Mouse (Mus musculus): ENCODE measurements around the gene Sdk2.

Sdk2 gene

DNA sequence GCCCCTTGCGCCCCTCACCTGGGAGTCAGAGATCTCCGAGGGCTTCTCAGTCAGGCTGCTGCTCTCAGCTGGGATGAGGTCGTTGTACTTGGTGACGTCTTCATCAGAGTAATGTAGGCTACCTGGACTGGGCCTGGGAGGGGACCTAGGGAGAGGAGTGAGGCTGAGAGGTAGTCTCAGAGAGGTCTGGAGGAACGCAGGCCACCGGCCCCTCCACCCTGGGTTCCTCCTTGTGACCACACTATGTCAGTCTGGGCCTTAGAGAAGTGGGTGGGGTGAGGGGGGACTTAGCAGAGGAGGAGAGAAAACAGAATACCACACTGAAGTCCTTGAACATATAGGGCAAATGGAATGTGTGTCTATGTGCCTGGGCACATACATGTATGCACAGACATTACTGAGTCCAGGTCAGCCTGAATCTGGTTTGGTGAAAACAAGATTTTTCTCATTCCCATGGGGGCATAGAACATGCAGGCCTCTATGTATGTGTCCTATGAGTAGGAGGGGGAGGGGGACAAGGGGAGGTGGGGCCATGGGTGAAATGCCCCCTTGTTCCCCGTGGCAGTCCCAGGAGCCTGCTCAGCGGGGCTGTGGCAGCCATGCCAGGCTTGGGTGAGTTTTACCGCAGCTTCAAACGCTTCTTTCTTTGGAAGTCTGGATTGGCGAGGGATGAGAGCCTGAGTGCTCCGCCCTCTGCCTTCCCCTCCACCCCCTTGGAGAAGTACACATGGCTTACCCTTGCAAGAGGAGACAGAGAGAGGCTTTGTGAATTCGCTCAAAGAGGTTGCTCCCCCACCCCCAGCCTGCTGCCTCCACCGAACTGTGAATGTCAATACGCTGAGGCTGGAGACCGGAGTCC is 275.3 kb downstream of the Sdk2 start:
- ATAC-seq (ENCODE audit: low TSS enrichment): peak; percentile 72; the same call in 1 of the 2 replicates

DNA sequence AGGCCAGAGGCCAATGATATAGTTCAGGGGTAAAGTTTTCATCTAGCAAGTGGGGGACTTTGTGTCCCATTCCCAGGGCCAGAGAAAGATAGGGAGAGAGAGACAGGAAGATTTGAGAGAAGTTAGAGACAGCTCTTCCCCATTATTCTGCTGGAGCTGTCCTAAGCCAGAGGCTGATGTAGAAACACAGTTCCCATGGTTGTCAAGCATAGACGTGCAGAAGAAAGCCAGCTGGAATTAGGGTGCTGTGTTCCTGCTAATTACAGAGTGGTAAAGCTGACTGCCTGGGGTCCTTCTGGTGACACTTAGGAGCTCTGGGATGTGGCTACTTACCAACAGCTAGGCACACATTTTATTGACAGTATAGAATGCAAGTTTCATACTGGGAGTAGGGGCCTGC is 277.7 kb downstream of the Sdk2 start:
- ATAC-seq (ENCODE audit: low TSS enrichment): no peak

DNA sequence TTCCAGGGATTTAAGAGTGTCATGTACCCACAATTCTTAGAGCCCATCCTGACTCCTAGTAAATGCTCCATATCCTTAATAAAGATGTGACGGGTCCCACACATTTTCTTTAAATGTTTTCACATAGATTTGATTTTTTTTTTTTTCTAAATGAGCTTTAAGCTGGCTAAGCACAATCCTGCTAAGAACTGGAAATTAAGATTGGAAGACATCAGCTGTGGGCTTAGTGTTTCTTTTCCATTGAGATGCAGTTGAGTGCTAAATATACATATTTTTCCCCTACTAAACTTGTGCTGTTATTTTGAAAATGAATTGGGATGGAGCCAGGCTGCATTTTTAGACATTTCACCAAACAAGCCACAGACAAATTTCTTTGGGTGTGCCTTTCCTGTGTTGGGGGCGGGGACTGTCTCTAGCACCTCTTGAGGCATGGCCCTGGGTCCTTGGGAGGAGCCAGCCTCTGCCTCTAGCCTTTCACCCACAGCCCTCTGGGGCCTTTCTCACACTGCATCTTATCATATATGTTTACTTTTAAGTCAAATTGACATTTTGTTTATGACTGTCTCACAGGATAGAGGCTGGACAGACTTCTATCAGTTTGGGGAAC is 278.6 kb downstream of the Sdk2 start:
- no peak for ATAC-seq (ENCODE audit: low TSS enrichment)

DNA sequence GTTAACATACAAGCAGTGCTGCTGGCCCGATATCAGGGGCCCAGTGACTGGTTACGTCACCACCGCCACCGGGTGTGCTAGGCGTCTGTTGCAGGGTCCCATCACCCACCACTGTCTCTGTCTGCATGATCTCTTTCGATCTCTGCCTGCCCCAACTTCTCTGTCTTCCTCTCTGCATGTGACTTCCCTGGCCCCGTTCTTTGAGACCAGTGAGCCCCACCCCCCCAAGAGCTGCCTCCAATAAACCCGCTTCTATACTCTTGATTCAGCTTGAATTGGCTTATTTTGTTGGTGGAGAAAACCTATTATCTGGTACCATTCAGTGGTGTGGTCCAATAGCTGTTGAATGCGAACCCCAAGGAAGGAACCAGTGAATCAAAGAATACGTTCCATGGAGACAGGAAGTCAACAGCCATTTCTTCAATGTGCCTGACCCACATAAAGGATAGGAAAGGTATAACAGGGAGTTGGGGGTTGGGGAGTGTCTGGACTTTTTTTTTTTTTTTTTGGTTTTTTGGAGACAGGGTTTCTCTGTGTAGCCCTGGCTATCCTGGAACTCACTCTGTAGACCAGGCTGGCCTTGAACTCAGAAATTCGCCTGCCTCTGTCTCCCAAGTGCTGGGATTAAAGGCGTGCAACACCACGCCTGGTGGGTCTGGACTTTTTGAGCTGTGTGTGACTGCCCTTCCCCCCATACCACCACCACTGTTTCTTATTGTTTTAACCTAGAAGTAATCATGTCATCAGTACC is 279.2 kb downstream of the Sdk2 start:
- no peak for ATAC-seq (ENCODE audit: low TSS enrichment)

DNA sequence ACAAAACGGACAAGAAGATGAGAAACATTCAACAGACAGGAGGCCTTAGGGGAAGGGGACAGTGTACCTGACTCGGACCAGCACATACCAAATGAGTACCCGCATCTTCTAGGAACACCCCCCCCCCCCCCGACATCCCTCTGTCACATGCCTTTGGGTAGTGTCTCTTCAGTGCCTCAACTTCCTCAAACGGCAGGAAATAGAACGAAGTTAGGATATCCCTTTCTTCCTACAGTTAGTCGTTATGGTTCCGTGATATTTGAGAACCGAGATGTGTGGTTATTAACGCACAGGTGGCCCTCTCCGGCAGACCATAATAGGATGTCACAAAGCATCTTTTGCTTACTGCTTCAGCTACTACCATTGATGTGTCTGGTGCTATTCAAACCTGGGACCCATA is 279.8 kb downstream of the Sdk2 start:
- no peak for ATAC-seq (ENCODE audit: low TSS enrichment)

DNA sequence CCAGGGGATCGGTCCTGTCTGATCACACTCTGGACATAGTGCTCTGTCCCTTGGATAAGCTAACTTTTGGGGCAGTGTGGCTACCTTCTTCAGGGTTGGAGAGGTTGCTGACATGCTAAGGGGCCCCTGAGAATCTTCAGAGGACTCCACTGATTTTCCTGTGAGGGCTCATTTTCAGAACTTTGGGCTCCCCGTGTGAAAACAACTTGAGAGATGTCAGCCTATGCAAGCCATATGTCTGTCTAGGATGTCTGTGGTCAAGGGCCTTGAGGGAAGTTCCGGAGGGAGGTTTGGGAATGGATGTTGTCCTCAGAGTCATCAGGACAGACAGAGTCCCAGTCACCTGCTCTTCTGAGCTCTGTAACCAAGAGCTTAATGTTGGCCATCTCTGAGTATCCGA is 280.5 kb downstream of the Sdk2 start:
- ATAC-seq (ENCODE audit: low TSS enrichment): no peak

DNA sequence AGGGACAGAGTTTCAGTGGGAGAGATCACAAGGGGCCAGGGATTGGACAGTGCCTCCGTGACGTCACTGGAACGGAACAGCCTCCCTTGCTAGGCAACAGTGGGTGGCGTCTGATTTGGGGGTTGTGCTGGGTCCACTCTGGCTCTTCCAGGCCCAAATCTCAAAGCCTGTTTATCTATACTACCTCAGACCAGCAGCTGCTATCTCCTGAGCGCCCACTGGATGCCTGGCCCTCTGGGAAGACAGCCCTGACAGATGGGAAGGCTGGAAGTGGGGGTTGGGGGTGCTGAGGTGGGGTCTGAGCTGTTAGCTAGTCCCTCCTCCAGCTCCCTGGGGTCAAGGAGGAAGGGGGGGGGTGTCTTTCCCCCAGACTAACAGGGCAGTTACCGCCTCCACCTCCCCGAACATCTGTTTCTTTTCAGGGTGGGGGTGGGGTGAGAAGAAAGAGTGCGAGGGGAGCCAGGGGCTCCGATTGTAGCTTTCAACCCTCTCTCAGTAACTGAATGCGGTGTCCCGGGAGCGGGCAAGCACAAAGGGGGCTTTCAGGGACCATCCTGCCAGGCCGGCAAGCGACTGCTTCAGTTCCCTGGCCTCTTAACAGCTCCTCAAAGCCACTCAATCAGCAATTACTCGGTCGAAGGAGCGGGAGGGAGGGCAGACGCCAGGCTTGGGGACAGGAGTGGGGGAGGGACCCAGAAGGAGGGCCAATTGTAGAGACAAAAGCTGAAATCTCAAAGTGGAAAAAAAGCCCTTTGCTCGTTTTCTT is 281.3 kb downstream of the Sdk2 start:
- peak; percentile 71 for ATAC-seq (ENCODE audit: low TSS enrichment)

DNA sequence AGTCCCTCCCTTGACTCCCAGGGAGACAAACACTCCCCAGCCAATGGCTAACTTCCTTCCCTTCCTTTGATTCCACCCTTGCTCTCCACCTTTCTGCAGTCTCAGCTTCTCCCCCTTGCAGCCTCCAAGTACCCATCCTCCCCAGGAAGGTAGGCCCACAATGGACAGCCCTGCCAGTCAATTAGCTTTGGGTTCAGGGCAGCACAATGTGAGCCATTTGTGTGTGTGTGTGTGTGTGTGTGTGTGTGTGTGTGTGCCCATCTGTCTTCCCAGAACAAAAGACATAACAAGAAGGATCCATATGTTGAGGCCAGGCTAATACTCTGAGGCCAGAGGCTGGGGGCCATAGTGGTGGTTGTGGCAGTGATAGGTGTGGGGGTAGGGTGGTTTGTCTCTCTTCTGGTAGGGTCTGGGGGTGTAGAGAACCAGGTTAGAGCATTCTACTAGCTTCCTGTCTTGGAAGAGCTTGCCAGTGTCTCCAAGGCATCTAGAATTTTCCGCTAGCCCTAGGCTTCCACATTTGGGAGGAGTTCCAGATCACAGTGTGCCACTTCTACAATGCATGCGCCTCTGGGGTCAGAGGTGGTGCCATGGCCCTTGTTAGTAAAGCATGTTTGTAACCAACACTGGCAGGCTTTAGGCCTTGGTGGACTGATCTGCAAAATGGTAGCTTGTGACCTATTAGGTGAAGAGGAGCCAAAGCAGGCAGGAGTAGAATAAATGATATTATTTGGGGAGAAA is 282.0 kb downstream of the Sdk2 start:
- no peak for ATAC-seq (ENCODE audit: low TSS enrichment)

DNA sequence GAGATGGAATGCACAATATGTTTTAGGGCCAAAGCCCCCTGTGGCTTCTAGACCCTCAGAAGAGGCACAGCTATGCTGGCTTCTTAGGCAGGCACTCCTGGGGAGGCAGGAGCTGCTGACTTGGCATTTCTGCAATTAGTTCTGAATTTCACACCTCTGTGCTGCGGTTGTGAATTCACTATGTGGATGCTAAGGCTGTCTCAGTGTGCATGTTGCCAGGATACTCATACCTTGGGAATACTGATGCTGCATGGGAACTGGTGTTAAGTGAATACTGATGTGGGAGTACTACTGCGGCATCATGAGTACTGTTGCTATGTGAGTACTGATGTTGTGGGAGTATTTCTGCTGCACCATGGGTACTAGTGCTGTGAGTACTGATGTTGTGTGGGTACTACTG is 284.4 kb downstream of the Sdk2 start:
- ATAC-seq (ENCODE audit: low TSS enrichment): no peak; the same call in 1 of the 2 replicates

DNA sequence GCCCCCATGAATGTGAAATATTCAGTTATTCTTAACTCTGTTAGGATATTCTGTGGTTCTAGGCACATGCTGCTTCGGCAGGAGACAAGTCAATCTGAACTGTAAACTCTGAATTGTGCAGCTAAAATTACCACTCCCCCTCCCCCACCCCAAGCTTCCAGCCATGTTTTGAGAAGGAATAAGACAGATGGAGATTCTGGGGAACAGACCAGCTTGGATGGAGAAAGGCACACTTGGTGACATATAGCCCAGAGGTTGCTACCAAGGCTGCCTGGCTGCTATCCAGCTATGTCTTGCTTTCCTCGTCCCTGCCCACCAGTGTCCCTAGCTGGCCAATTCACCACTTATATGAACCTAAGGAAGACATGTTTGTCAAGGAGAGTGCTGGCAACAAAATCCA is 284.8 kb downstream of the Sdk2 start:
- ATAC-seq (ENCODE audit: low TSS enrichment): no peak

DNA sequence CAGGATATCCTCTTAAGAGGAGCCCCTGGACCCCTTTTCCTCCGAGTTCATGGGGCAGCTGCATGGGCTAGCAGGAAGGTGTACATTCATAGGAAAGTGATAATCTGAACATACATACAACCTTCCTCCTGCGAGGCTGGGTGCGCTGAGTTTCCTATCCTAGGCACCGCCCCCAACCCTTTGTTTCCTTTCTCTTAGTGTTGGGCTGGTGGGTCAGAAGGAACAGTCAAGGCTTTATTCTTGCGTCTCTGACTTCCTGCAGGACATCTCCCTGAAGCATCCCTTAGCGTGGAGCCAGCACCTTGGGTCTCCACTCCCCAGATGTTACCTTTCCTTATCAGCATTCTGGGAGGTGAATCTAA is 287.2 kb downstream of the Sdk2 start:
- ATAC-seq (ENCODE audit: low TSS enrichment): no peak

DNA sequence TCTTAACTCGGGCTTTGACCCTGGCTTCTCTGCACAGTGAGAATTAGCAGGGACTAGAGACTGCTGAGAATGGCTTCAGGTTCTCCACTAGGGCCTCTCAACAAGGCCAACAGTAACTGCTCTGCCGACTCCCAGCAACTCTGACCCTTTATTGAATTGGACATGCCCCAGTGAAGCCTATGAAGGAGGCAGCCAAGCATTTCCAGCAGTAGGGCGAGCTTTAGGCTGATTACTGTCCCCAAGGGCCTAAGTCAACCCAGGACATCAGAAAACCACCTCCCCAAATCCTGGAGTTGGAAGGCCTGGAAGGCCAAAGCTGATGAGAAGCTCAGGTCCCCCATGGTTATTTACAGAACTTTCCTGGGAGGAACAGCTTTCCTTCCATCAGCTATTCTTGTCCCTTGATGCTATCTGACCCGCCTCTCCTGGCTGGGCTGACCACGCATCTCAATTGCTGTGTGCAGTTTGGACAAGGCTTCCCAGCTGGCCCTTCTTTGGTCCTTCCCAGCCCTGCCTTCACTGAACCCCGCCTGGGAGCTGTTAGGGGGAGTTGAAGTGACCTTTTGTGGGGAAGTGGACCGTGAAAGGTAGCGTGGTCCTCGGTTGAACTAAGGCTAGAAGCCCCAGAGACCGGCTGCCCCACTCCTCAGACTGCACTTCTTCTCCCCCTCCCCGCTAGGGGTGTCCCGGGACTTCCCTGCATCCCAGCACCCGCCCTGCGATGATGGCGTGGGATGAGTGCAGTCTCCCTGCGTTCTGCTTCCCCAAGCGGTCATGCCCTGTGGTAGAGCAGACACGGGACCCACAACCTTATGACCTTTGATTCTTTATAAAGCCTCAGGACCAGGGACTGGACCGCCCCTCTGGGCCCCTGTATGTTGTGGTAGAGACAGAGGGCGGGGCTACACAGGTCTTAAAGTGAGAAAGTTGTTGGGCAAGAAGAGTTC is 287.8 kb downstream of the Sdk2 start:
- no peak for ATAC-seq (ENCODE audit: low TSS enrichment)

DNA sequence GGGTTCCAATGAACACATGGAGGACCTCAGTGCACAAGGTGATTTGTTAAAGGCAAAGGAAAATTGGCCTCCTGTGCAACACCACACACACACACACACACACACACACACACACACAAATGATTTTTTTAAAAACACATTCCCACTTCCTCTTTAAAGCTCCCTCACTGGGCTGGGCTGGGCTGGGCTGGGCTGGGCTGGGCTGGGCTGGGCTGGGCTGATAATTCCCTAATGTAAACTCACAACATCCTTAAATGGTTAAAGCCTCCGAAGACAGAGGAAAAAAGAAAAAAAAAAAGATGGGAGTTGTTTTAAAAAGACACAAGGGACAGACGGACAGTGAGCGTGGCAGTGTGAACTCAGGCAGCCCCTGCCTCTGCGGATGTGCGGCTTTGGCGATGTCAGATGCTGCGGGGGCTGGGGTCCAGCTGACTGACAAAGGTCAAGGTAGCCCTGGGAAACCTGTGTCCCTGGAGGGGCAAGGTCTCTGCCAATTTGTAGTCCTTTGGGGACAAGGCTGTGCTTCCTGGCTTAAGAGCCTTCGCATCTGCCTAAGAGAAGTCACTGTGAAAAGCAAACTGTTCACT is 288.9 kb downstream of the Sdk2 start:
- no peak for ATAC-seq (ENCODE audit: low TSS enrichment)

DNA sequence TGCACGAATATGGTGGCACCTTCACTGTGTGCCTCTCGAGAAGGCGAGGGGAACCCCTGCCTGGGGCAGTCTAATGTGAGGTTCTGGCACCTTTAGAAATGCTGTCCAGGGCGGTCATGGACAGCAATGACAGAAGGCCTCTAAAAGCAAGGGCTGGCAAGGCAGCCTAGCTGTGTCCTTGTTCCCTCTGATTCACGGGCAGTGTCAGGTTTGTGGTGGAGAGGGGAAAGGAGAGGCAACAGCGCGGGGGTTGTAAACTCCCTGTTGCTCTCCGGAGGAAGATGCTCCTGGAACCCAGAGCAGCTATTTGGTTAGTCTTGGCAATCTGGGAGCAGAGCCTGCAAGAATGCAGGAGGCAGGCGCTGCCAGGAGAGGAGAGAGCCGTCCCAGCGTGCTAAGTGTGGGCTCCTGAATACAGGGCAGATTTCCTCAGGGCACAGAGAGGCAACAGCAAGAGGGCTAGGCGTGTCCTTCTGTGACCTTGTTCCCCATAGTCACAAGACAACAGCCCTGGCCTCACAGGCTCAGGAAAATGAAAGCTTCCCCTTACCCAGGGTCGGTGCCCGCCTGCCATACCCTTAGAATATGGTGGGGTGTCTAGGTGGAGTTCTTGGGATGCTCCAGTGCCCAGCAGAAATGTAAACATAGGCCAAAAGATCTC is 289.9 kb downstream of the Sdk2 start:
- 0 out of 2 replicates have a peak, but pooled peaks have one; percentile 44 for ATAC-seq (ENCODE audit: low TSS enrichment)

DNA sequence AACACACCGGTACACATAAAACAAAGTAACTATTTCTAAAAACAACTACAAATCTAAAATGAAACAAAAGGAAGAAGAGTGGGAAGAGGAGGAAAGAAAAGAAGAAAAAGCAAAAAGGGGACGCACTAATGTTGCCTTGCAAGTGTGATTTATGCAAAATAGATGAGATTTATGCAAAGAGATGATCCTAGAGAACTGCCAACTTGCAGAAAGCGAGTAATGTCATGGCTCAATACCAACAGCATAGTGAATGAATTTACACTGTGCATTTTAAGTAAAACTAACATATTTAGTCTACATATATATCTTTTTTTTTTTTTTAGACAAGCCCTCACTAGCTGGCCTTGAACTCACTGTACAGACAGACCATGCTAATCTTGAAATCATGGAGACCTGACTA is 292.1 kb downstream of the Sdk2 start:
- ATAC-seq (ENCODE audit: low TSS enrichment): peak; percentile 52

DNA sequence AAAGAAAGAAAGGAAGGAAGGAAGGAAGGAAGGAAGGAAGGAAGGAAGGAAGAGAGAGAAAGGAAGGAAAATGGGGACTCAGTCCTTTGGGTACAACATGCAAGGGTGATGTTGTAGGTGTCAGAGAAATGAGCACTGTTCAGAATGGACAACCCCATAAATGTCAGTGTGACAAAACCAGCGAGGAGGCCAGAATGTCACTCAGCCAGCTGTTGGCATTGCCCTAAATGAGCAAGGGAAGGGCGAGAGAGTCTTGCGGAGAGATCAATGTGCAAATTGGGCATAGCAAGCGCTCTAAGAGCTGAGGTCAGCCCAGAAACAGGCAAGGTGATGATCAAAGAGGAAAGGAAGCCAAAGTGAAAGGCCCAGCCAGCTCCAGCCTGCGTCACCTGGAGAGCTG is 293.7 kb downstream of the Sdk2 start:
- no peak for ATAC-seq (ENCODE audit: low TSS enrichment)

DNA sequence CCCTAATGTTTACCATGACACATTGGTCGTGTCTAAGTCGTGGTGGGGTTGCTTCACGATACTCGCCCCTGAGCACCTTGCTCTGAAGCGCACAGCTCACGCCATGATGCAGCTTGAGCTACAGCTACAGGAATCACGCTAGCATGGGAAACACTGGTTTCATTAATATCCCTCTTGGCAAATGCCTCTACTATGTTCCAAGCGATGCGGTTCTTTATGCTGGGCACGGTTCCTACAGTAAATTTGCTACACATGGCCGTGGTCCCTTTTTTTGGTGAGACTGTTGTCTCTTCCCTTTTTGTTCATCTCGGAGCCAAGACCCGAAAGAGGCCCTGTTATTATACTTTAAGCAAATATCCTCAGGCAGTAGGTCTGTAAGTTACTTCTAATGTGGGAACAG is 295.7 kb downstream of the Sdk2 start:
- no peak for ATAC-seq (ENCODE audit: low TSS enrichment)

DNA sequence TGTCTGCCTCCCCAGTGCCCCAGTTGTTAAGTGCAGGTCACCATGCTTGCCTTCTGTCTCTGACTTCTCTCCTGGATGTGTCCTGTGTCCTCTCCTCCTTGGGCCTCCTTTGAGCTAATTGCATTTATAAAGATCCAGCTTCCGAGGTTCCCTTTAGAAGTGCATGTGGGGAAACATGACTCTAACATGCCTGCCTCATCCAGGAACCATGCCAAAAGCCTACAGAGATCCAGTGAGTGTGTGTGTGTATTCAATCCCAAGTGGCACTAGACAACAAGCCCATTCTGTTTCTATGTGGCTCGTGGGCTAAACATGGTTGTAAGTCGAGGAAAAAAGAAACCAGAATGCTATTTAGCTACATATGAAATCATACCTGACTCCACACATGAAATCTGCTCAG is 298.5 kb downstream of the Sdk2 start:
- no peak for ATAC-seq (ENCODE audit: low TSS enrichment)

DNA sequence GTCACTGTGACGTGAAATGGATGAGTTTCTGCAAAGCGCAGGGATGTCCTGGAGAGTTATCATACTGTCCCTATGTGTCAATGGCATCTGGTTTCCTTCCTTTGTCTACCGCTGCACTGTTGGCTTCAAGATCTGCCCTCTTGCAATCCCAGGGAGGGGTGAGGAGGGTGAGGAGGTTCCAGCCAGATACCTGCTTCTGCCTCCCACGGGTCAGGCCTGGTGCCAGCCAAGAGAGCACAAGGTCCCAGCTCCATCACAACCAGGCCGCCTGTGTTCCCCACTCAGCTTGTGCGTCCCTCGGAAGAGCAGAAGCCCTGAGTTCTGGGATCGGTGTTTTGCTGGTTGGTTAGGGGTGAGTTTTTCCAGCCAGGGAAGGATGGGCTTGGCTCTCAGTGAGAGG is 299.6 kb downstream of the Sdk2 start:
- ATAC-seq (ENCODE audit: low TSS enrichment): no peak

Data from frontal cortex, adult (tissue).